Mouse (Mus musculus) small intestine, adult 2 months (tissue): ENCODE measurements around the gene Card19. TPM values are rescaled to one million over a fixed set of nuclear protein-coding genes. Genes with fewer than 3 reads are reported as not detected.

Source experiments
- H3K27ac ChIP-seq: fragments of 200-500 bp; 2 replicates; pipeline ENCODE4 v1.5.1; 2012; ENCODE audit warnings: low read depth, low read length, control low read depth, inconsistent platforms; ENCODE audit not compliant: insufficient read depth
- H3K27me3 ChIP-seq: fragments of 200-500 bp; 2 replicates; pipeline ENCODE4 v1.6.1; 2012; ENCODE audit warnings: mild to moderate bottlenecking, moderate library complexity, low read length, inconsistent platforms; ENCODE audit not compliant: control insufficient read depth, insufficient read depth
- H3K36me3 ChIP-seq: fragments of 200-500 bp; 2 replicates; pipeline ENCODE4 v1.6.1; 2012; ENCODE audit warnings: mild to moderate bottlenecking, low read length, control low read depth, inconsistent platforms; ENCODE audit not compliant: control insufficient read depth, insufficient read depth
- H3K4me1 ChIP-seq: fragments of 200-500 bp; 2 replicates; pipeline ENCODE4 v1.6.1; 2012; ENCODE audit warnings: low read length, inconsistent platforms, mixed read lengths; ENCODE audit not compliant: control insufficient read depth, insufficient read depth, insufficient read length
- H3K4me3 ChIP-seq: fragments of 200-500 bp; 2 replicates; pipeline ENCODE4 v1.5.1; 2012; ENCODE audit warnings: low read depth, mild to moderate bottlenecking, control low read depth, inconsistent platforms, low read length, moderate library complexity
- CTCF ChIP-seq: fragments of 200-500 bp; IDR thresholded peaks from 2 replicates; pipeline ENCODE4 v1.5.1; 2012; ENCODE audit warnings: low read depth, mild to moderate bottlenecking, control low read depth, inconsistent platforms, low read length, moderate library complexity, mixed read lengths; ENCODE audit not compliant: insufficient replicate concordance, insufficient read length; ENCODE audit errors: extremely low read depth
- POLR2A ChIP-seq: fragments of 200-500 bp; IDR thresholded peaks from 2 replicates; pipeline ENCODE4 v1.6.1; 2012; ENCODE audit warnings: low read depth, mild to moderate bottlenecking, control low read depth, inconsistent platforms, low read length, moderate library complexity
- WGBS: fragments of 180-500 bp; shearing (Covaris S2); methylation state at CpG from one replicate; pipeline ENCODE4 v1.1.7; 2018; 5-methylcytosine and 5-hydroxymethylcytosine counted together
- polyA plus RNA-seq: library from polyadenylated mRNA; depleted of rRNA; stranded (reverse); fragments of >200 nt; gene quantifications from 2 replicates; pipeline ENCODE4 v1.2.3, GENCODE M21; 2012

Card19 gene
- polyA plus RNA-seq, 1 experiment: 237 TPM

DNA sequence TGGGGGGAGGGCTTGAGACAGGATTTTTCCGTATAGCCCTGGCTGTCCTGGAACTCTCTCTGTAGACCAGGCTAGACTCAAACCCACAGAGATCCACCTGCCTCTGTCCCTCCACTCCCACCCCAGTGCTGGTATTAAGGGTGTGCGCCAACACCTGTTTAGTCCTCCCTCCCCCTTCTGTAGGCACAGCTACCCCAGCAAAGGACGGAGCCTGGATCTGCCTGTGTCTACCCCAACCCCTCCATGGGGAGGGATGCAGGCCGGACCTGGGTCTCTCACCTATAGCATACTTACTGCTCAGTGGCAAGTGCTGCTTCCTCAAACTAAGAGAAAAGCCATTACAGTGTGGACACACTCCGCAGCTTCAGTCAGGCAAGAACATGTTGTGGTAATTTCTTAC lies 35.6 kb downstream of the Card19 start:
- Histone ChIP-seq H3K36me3 (no peaks in the 10 kb centered on the region), H3K4me3 (no peak overlapping the region), H3K27ac (no peak overlapping the region), H3K4me1 (peaks cover 8% of the 10 kb centered on the region), H3K27me3 (no peaks in the 10 kb centered on the region)
- no peak for TF ChIP-seq POLR2A
- TF ChIP-seq CTCF: no peak
- 92% methylated on average over 5 of the region's 5 CpGs for WGBS

DNA sequence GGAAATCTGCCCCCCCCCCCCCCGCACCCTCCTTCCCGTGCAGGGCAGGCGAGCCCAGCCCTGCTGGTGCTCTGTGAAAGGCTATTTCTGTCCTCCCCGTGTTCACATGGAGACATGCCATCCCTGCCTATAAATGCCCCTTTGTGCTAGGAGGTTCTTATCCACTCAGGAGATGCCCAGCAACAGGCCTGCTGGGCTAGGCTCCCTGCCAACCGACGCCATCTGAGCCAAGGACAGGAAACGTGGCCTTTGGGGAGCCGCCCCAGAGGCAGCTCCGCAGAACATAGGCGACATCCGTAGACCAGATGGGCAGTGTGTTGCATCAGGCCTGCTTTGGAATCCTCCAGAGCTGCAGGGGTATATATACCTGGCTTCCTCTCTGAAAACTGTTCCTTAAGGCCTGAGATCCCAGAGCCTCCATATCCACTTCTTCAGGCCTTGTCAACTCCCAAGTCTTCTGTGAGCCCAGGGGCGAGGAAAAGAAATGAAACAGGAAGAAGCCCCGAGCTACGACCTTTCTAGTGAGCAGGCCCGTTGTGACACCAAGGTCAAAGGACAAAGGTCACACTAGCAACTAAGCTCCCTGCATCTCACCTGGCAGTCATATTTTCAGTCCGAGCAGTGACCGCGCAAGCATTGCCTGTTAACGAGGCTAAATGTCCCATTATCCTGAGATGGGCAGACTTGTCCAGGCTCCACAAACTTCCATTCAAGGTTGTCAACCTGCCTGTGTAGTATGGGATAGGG lies 36.8 kb downstream of the Card19 start:
- Histone ChIP-seq H3K4me3 (no peak overlapping the region), H3K36me3 (no peaks in the 10 kb centered on the region), H3K27ac (no peak overlapping the region), H3K4me1 (peaks cover 8% of the 10 kb centered on the region), H3K27me3 (no peaks in the 10 kb centered on the region)
- TF ChIP-seq POLR2A (no peak), CTCF (no peak)
- WGBS: 37% methylated on average over 19 of the region's 19 CpGs

DNA sequence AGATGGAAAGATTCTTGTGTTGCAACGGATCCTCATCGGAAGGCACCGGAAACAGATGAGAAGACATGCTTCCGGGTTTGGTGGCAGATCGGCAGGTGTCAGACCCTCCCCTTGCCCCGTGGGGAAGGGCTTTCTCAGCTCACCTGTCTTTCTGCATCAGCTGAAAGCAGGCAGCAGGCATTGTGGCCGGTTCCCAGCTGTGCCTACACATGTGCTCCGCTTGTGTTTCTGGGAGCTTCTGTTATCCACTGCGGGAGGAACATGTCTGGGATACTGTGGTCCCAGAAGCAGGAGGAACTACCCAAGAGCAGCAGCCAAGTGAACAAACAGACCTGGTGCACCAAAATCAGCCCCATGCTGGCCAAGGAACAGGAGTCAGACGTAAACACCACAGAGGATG lies 40.3 kb downstream of the Card19 start:
- Histone ChIP-seq H3K27me3 (no peaks in the 10 kb centered on the region), H3K4me1 (peaks cover 8% of the 10 kb centered on the region), H3K36me3 (no peaks in the 10 kb centered on the region), H3K27ac (no peak overlapping the region), H3K4me3 (no peak overlapping the region)
- WGBS: 75% methylated on average over 10 of the region's 10 CpGs
- TF ChIP-seq POLR2A (no peak), CTCF (no peak)

DNA sequence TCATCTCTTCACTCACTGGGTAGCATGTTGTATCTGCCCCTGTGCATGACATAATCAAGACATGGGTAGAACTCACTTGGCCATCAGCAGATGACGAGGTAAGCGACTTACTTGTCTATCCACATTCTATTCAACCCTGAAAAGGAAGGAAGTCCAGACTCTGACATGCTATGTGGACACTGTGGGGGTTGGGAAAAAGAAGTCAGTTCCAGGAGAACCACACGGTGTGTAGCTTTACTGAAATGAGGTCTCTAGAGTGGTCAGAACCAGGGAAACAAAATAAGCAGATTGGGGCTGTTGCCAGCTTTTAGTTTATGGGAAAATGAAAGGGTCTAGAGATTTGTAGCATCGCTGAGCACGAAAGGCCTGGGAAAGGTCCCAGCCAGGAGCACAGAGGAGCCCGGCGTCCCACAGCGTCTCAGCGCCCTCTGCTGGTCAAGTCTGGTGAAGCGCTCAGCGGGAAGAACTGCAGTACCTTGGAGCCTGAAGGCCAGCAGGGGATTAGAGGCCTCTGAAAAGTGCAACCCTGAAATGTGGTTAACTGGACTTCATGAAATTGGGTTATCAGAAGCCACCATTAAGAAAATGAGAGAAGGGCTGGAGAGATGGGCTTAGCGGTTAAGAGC lies 42.8 kb downstream of the Card19 start:
- TF ChIP-seq CTCF: peak; percentile 91
- no peak for TF ChIP-seq POLR2A
- WGBS: 10% methylated on average over 12 of the region's 12 CpGs

DNA sequence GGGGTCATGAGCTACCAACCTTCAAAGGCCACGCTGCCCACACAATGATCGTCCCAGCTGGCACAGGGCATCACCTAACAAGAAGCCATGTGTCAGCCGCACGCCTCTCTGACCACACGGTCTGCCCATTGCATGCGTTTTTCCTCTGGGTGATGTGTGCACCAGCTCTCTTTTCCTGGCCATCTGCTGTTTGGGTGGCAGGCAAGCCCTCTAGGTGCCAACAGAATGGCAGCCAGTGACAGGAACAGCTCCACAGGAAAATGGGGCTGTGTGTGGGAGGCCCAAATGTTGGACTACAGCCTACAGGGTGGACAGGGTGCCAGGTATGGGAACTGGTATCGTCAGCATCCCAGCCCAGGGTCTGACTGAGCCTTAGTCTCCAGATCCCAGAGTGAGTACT lies 43.5 kb downstream of the Card19 start:
- no peaks in the 10 kb centered on the region for H3K36me3 ChIP-seq
- no peak overlapping the region for H3K27ac ChIP-seq
- TF ChIP-seq POLR2A (no peak), CTCF (no peak)
- 95% methylated on average over 7 of the region's 7 CpGs for WGBS
- H3K4me1 ChIP-seq: no peaks in the 10 kb centered on the region
- no peak overlapping the region for H3K4me3 ChIP-seq
- no peaks in the 10 kb centered on the region for H3K27me3 ChIP-seq

More for the DNA sequence above, 42.8 kb downstream of the Card19 start:
- Histone ChIP-seq H3K4me1 (no peaks in the 10 kb centered on the region), H3K36me3 (no peaks in the 10 kb centered on the region), H3K27me3 (no peaks in the 10 kb centered on the region), H3K27ac (no peak overlapping the region), H3K4me3 (no peak overlapping the region)

DNA sequence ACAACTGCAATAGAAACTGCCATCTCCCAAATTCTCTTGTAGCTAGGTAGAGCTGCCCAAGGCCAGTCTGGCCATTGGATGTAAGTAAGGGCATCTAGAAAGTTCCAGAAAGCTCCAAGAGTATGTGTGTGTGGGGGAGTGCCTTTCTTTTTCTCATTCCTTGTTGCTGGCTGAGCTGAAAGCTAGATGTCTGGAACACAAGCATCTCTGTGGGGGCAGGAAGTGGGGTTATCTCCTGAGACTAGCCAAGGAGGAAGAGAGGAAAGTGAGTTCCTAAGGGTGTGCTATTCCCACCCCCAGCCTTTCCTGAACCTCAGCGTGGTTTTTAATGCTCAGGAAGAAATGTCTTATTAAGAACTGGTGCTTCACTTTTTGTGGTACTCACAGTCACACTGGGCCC lies 44.1 kb downstream of the Card19 start:
- TF ChIP-seq POLR2A (no peak), CTCF (no peak)
- Histone ChIP-seq H3K36me3 (no peaks in the 10 kb centered on the region), H3K27me3 (no peaks in the 10 kb centered on the region), H3K4me1 (no peaks in the 10 kb centered on the region), H3K27ac (no peak overlapping the region), H3K4me3 (no peak overlapping the region)
- WGBS: 74% methylated on average over 1 of the region's 1 CpGs

DNA sequence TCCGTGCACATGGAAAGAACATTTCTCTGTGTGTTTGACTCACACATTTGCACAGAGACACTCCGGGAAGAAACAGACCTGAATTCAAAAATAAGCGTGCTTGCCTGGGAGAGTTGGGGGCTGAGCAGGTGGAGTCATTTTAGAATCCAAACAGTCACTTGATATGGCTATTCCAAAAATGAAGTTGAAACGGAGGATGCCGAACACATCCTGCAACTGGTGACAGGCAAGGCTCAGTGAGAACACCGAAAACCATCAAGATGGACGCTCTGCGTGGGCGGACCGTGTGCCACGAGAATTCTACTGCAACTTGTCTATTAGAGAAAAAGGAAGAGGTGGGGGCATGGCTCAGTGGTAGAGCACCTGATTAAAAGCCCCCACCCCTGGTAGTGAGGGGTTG lies 45.2 kb downstream of the Card19 start:
- TF ChIP-seq POLR2A (no peak), CTCF (no peak)
- no peak overlapping the region for H3K4me3 ChIP-seq
- H3K27me3 ChIP-seq: no peaks in the 10 kb centered on the region
- no peaks in the 10 kb centered on the region for H3K36me3 ChIP-seq
- no peaks in the 10 kb centered on the region for H3K4me1 ChIP-seq
- no peak overlapping the region for H3K27ac ChIP-seq
- 93% methylated on average over 11 of the region's 11 CpGs for WGBS
